Mouse (Mus musculus) embryonic facial prominence, embryonic 10.5 days (tissue): ENCODE results near the gene Prmt3. TPM values are rescaled to one million over a fixed set of nuclear protein-coding genes. Genes with fewer than 3 reads are reported as not detected.

ENCODE experiments used
- DNase-seq: peaks from one replicate; pipeline ENCODE4 v3.0.0-alpha.2; 2017; ENCODE audit warnings: low spot score
- H3K27ac ChIP-seq: fragments of 300-500 bp; sonication (generic); replicated peaks from 2 replicates; pipeline ENCODE4 v1.5.1; 2016; ENCODE audit warnings: mild to moderate bottlenecking
- H3K27me3 ChIP-seq: fragments of 300-500 bp; sonication (generic); replicated peaks from 2 replicates; pipeline ENCODE4 v1.6.1; 2016; ENCODE audit warnings: low read depth, mild to moderate bottlenecking; ENCODE audit not compliant: poor library complexity, severe bottlenecking
- H3K36me3 ChIP-seq: fragments of 300-500 bp; sonication (generic); replicated peaks from 2 replicates; pipeline ENCODE4 v1.6.1; 2016; ENCODE audit warnings: mild to moderate bottlenecking, moderate library complexity
- H3K4me1 ChIP-seq: fragments of 300-500 bp; sonication (generic); 2 replicates; pipeline ENCODE4 v1.6.1; 2016
- H3K4me3 ChIP-seq: fragments of 300-500 bp; sonication (generic); 2 replicates; pipeline ENCODE4 v1.5.1; 2016; ENCODE audit warnings: mild to moderate bottlenecking, moderate library complexity
- H3K9me3 ChIP-seq: fragments of 300-500 bp; sonication (generic); 2 replicates; pipeline ENCODE4 v1.6.1; 2016; ENCODE audit warnings: mild to moderate bottlenecking
- WGBS: fragments of 180-500 bp; shearing (Covaris S2); methylation state at CpG from one replicate; pipeline ENCODE4 v1.1.7; 2016; 5-methylcytosine and 5-hydroxymethylcytosine counted together
- polyA plus RNA-seq: library from polyadenylated mRNA; unstranded; fragments of >200 nt; fragmentation: Nextera tagmentation; extraction: Ambion mirVana; gene quantifications from 2 replicates; pipeline ENCODE4 v1.2.1, GENCODE M21; 2016

The Prmt3 gene
- polyA plus RNA-seq, 1 experiment from 2014 or later = 58.5 TPM

GRCm38 (mm10) chr7:49766166-49766565, 12.0 kb upstream of the Prmt3 start:
- H3K4me1 ChIP-seq = 0 out of 2 replicates have a peak, but pooled peaks cover 4% of the 10 kb centered on the region
- no peak overlapping the region for H3K4me3 ChIP-seq
- no peak overlapping the region for H3K27ac ChIP-seq
- no peaks in the 10 kb centered on the region for H3K36me3 ChIP-seq
- DNase-seq = no peak
- peaks cover 65% of the 10 kb centered on the region for H3K27me3 ChIP-seq
- 91% methylated on average over 7 of the region's 7 CpGs for WGBS
- no peaks in the 10 kb centered on the region for H3K9me3 ChIP-seq

GRCm38 (mm10) chr7:49768509-49768908, 9.6 kb upstream of the Prmt3 start:
- peaks cover 60% of the 10 kb centered on the region for H3K27me3 ChIP-seq
- H3K4me3 ChIP-seq = no peak overlapping the region
- 0 out of 2 replicates have a peak, but pooled peaks cover 4% of the 10 kb centered on the region for H3K4me1 ChIP-seq
- no peak for DNase-seq
- no peaks in the 10 kb centered on the region for H3K9me3 ChIP-seq
- H3K36me3 ChIP-seq = no peaks in the 10 kb centered on the region
- WGBS = 48% methylated on average over 9 of the region's 9 CpGs
- H3K27ac ChIP-seq = no peak overlapping the region

- Histone ChIP-seq H3K27ac (no peak overlapping the region), H3K27me3 (peaks cover 19% of the 10 kb centered on the region), H3K4me3 (no peak overlapping the region), H3K36me3 (no peaks in the 10 kb centered on the region), H3K9me3 (no peaks in the 10 kb centered on the region), H3K4me1 (peaks cover 7% of the 10 kb centered on the region)
- 91% methylated on average over 2 of the region's 2 CpGs for WGBS
- DNase-seq = no peak
Observed at GRCm38 (mm10) chr7:49774396-49774795, 3.8 kb upstream of the Prmt3 start.

GRCm38 (mm10) chr7:49777585-49777984, 561 bp upstream of the Prmt3 start:
- no peaks in the 10 kb centered on the region for H3K27me3 ChIP-seq
- no peaks in the 10 kb centered on the region for H3K9me3 ChIP-seq
- H3K4me1 ChIP-seq = peaks cover 16% of the 10 kb centered on the region
- WGBS = 58% methylated on average over 3 of the region's 3 CpGs
- DNase-seq = no peak
- H3K4me3 ChIP-seq = no peak overlapping the region
- H3K27ac ChIP-seq = no peak overlapping the region
- H3K36me3 ChIP-seq = peaks cover 21% of the 10 kb centered on the region

- peak; percentile 15 for DNase-seq
- Histone ChIP-seq H3K36me3 (peaks cover 35% of the 10 kb centered on the region), H3K4me1 (peaks cover 16% of the 10 kb centered on the region), H3K27me3 (no peaks in the 10 kb centered on the region), H3K9me3 (no peaks in the 10 kb centered on the region), H3K27ac (peak overlapping the region; percentile 87), H3K4me3 (peak overlapping the region; percentile 74)
- 82% methylated on average over 12 of the region's 12 CpGs for WGBS
Observed at GRCm38 (mm10) chr7:49778904-49779615, 914 bp downstream of the Prmt3 start.

- H3K4me3 ChIP-seq = no peak overlapping the region
- peaks cover 16% of the 10 kb centered on the region for H3K4me1 ChIP-seq
- H3K27ac ChIP-seq = no peak overlapping the region
- peaks cover 72% of the 10 kb centered on the region for H3K36me3 ChIP-seq
- H3K9me3 ChIP-seq = no peaks in the 10 kb centered on the region
- no peak for DNase-seq
- no peaks in the 10 kb centered on the region for H3K27me3 ChIP-seq
- WGBS = 94% methylated on average over 2 of the region's 2 CpGs
Observed at GRCm38 (mm10) chr7:49783017-49783416, 4.9 kb downstream of the Prmt3 start.

GRCm38 (mm10) chr7:49785141-49785540, 7.0 kb downstream of the Prmt3 start:
- H3K4me3 ChIP-seq = no peak overlapping the region
- WGBS = 92% methylated on average over 7 of the region's 7 CpGs
- no peak overlapping the region for H3K27ac ChIP-seq
- no peaks in the 10 kb centered on the region for H3K27me3 ChIP-seq
- no peak for DNase-seq
- H3K4me1 ChIP-seq = peaks cover 2% of the 10 kb centered on the region; the same call in 1 of the 2 replicates
- H3K9me3 ChIP-seq = no peaks in the 10 kb centered on the region
- peaks cover 91% of the 10 kb centered on the region for H3K36me3 ChIP-seq

- DNase-seq = peak; percentile 75
- H3K4me1 ChIP-seq = no peaks in the 10 kb centered on the region
- no peak overlapping the region for H3K4me3 ChIP-seq
- no peaks in the 10 kb centered on the region for H3K27me3 ChIP-seq
- WGBS = 70% methylated on average over 12 of the region's 12 CpGs
- H3K27ac ChIP-seq = no peak overlapping the region
- H3K36me3 ChIP-seq = peaks cover 94% of the 10 kb centered on the region
- no peaks in the 10 kb centered on the region for H3K9me3 ChIP-seq
Observed at GRCm38 (mm10) chr7:49786618-49787382, 8.7 kb downstream of the Prmt3 start.

- Histone ChIP-seq H3K36me3 (peaks cover 92% of the 10 kb centered on the region), H3K4me3 (no peak overlapping the region), H3K9me3 (no peaks in the 10 kb centered on the region), H3K27ac (no peak overlapping the region), H3K4me1 (no peaks in the 10 kb centered on the region), H3K27me3 (no peaks in the 10 kb centered on the region)
- 100% methylated on average over 3 of the region's 3 CpGs for WGBS
- DNase-seq = no peak
Observed at GRCm38 (mm10) chr7:49787383-49787645, 9.2 kb downstream of the Prmt3 start.

GRCm38 (mm10) chr7:49794304-49794703, 16.2 kb downstream of the Prmt3 start:
- Histone ChIP-seq H3K4me3 (no peak overlapping the region), H3K36me3 (peaks cover 86% of the 10 kb centered on the region), H3K27ac (no peak overlapping the region), H3K4me1 (no peaks in the 10 kb centered on the region), H3K27me3 (no peaks in the 10 kb centered on the region), H3K9me3 (no peaks in the 10 kb centered on the region)
- no peak for DNase-seq
- WGBS = 88% methylated on average over 2 of the region's 2 CpGs

- H3K4me1 ChIP-seq = no peaks in the 10 kb centered on the region
- H3K4me3 ChIP-seq = no peak overlapping the region
- 78% methylated on average over 1 of the region's 1 CpGs for WGBS
- no peak overlapping the region for H3K27ac ChIP-seq
- H3K27me3 ChIP-seq = no peaks in the 10 kb centered on the region
- peaks cover 87% of the 10 kb centered on the region for H3K36me3 ChIP-seq
- no peak for DNase-seq
- no peaks in the 10 kb centered on the region for H3K9me3 ChIP-seq
Observed at GRCm38 (mm10) chr7:49797171-49797570, 19.0 kb downstream of the Prmt3 start.

GRCm38 (mm10) chr7:49803511-49803910, 25.4 kb downstream of the Prmt3 start:
- no peak overlapping the region for H3K4me3 ChIP-seq
- DNase-seq = no peak
- 91% methylated on average over 6 of the region's 6 CpGs for WGBS
- H3K27ac ChIP-seq = no peak overlapping the region
- H3K27me3 ChIP-seq = no peaks in the 10 kb centered on the region
- no peaks in the 10 kb centered on the region for H3K4me1 ChIP-seq
- H3K9me3 ChIP-seq = no peaks in the 10 kb centered on the region
- H3K36me3 ChIP-seq = peaks cover 61% of the 10 kb centered on the region

GRCm38 (mm10) chr7:49804638-49805165, 26.6 kb downstream of the Prmt3 start:
- peaks cover 59% of the 10 kb centered on the region for H3K36me3 ChIP-seq
- H3K27me3 ChIP-seq = no peaks in the 10 kb centered on the region
- no peak overlapping the region for H3K4me3 ChIP-seq
- H3K9me3 ChIP-seq = no peaks in the 10 kb centered on the region
- DNase-seq = no peak
- 79% methylated on average over 5 of the region's 5 CpGs for WGBS
- H3K27ac ChIP-seq = no peak overlapping the region
- H3K4me1 ChIP-seq = no peaks in the 10 kb centered on the region
